Mouse (Mus musculus): ENCODE measurements around the gene Cnnm4.
A peak's percentile ranks its signal among the peaks of the same experiment; 100 is the strongest.

Gene Cnnm4

DNA sequence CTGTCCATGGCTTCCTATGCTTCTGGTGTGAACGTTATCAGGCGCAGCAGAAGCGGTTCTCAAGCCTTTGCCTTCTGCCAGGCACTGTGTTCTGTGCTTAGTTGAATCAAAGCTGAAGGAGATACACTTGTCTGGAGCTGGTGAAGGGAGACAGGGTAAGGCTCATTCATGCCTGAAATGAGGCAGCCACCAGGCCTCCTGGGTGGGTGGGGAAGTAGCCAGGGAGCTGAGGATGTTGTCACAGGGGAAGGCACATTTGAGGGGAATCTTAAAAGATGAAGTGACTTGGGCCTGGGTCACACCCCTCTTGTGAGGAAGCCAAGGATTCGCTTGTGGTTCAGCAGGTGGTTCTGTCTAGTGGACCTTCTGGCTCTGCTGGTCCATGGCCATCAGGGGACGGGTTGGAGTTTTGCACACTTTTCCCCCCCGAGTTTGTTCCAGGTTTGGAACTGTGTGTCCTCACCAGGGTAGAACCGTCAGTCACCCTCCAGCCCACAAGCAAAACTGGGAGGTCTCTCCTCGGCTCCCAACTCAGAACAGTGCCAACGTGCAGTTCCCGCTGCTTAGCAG lies 1.9 kb downstream of the Cnnm4 start:
- no peak for DNase-seq

DNA sequence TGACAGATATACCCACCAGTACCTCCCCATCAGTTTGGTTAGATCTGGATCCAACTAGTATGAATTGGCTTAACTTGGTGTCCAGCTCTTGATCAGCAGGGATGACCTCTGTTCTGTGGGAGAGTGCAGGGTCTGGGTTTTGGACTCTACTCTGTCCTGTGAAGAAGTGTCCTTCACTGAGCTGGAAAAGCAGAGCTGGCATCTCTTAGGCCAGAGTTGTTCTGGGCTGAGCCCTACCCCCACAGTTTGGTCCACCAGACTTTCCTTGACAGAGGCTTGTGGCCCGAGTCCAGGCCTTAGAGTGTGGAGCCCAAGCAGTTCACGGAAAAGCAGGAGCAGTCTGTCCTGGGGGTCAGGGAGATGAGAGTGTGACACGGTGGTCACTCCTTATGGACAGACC lies 3.2 kb downstream of the Cnnm4 start:
- DNase-seq, result no peak

DNA sequence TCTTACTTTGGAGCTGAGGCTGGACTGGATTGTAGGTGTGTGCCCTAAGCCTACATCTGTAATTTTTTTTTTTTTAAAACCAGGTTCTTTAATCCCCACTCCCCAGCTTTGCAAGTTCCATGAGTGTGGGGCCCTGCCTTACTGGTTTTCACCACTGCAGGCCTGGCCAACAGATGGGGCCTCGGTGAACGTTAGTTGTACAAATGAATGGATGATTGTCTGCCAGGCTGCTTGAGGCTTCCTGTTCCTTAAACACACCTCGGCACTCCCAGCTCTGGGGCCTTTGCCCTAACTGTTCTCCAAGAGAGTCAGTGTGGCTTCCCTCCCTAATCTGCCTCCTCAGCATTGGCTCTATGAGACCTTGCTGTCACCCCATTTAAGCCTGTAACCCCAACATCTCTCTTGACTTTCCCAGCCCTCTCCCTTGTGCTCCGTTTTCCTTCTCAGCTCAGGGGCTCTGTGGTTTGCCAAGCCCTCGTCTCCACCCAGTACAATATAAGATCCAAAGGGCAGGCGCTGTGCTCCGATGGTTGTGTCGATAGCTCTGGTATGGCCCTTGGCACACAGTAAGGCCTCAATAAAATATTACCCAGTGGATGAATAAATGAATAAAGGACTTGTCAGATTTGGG lies 4.2 kb downstream of the Cnnm4 start:
- peak; percentile 45 for DNase-seq

DNA sequence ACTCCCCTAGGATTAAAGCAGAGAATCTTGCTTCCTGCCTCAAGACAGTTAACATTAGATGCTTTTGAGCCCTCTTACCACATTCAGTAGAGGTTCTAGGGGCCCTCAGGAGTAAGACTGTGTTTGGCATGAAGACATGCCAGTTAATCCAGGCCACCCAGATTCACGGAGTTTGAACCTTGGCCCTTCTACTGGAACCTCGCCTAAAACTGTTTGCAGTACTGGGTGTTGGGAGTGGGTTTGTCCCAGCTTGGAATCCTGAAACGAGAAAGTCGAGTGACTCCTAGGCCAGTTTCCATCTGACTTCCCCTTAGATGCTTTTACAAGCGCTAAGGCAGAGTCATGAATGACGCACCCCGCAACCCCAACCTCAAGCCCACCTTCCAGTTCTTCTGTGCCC lies 5.0 kb downstream of the Cnnm4 start:
- no peak for DNase-seq

DNA sequence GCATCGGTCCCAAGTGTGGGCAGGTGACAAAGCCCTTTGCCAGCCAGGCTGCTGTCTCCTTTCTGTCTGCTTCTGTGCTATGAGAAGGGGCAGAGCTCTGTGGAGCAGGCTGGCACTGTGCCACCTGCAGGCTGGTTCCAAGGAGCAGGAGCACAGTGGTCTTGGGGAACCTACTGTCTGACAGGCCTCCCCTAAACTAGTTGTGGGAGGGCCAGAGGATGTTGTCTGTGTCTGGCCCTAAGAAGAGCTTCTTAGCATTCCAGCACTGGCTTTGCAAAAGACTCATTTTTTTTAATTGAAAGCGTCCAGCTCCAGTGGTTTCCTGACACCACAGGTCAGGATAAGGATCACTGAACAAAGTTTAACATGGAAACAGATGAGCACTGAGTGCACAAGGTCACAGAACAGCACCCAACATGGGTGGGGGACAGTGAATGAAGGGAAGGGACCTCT lies 6.9 kb downstream of the Cnnm4 start:
- no peak for DNase-seq

DNA sequence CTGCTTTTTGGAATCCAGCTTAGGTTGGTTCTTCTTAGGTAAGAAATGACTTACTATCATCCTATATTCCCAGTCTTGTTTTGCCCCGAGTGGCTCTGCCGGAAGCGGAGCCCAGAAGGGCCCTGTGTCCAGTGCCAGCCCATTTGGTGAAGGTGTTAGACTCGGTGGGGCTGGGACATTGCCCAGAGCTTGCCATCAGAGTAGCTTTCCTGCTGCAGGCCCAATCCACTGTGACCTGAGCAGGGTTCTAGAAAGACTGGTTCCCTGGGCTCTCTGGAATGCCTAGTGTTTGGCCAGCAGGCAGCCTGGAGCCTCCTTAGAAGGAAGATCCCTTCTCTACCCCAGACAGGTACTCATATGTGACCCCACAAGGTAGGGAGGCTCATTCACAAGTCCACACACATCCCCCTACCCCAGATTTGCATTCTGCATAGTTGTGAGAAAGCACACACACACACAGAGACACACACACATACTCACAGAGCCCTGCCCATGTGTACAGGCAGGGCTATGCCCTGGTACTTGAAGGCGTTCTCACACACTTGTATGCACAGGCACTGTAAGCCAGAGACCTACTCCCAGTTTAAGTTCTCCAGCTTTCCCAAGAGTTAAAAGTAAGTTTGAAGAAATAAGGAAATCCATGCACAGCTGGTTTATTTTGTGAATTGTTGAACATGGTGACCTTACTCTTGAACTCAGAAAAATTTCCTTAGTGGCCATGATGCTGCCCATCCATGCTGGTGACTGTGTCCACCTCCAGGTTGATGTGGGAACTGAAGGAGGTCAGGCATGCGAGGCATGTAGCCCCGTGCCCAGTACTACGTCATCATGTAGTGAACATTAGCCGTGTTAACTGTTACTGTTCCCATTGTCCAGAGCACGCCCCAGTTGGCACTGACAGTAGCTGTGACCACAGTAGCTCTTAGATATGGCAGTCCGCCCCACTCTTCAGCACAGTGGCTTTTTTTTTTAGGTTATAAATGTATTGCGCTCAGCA lies 8.8 kb downstream of the Cnnm4 start:
- no peak for DNase-seq

DNA sequence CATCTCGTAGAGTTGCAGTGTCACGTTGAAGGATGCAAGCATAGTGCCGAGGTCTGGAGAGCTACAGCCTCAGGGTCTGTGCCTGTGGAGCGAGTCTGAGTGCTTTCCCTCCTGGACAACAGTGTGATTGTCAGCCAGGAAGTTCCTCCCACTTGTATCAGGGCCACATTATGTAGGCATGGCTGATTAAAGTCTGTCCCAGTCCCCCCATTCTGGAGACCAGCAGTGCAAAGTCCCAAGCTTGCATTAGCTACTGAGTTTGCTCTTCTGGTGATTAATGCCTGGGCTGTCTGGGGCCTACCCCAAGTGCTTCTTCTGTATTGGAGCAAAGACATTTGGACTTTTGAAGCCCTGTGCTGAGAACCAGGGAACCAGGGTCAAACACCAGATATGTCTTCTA lies 12.4 kb downstream of the Cnnm4 start:
- DNase-seq, result no peak

DNA sequence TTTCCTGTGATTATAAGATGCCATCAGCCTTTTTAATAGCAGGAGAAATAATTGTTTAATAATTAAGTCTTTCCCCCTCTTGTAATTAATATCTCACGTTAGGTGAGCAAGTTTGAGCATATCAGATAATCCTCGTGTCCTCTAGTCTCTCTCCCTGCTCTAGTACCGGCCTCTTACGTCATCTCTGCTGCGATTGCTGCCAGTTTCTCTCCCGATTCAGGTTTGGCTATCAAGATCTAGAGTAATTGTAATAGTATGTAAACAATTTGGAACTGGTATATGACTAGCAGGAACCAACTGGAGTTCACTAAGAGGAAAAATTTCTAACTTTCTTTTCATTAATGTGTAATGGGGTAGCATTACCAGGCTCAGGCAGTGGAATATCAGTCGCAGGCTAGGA lies 13.7 kb downstream of the Cnnm4 start:
- DNase-seq, result no peak

DNA sequence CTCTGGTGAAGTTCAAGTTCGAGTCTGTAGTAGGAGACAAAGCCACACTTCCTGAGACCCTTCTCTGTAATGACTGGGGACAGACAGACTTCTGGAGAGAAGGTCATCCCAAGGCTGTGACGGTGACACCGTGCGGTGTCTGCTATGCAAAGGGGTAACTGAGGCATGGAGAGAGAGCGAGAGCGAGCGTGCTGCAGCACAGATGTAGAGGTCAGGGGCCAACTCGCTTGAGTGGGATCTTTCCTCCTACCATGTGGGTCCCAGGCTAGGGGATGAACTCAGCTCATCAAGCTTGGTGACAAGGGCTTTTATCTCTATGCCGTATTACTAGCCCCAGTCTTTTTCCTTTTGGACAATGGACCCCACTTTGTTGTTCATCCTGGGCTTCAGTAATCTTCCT lies 15.7 kb downstream of the Cnnm4 start:
- DNase-seq, result no peak

DNA sequence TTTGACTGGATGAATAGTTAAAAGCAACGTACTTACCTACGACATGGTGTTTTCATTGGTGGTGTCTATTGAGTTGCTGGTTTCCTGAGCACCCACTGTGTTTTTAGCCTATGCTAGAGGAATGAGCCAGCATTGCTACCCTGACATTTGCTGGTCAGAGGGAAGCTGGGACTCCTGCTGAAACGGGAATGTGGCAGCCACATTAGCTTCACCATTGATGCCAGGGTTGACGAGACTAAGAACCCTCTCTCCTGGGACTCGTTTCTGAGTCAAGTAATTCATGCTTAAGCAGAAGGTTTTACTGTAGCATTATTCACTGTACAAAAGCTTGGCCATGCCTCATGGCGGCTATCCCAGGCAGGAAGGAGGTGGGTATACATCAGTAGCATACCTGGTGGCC lies 18.2 kb downstream of the Cnnm4 start:
- DNase-seq, result no peak

DNA sequence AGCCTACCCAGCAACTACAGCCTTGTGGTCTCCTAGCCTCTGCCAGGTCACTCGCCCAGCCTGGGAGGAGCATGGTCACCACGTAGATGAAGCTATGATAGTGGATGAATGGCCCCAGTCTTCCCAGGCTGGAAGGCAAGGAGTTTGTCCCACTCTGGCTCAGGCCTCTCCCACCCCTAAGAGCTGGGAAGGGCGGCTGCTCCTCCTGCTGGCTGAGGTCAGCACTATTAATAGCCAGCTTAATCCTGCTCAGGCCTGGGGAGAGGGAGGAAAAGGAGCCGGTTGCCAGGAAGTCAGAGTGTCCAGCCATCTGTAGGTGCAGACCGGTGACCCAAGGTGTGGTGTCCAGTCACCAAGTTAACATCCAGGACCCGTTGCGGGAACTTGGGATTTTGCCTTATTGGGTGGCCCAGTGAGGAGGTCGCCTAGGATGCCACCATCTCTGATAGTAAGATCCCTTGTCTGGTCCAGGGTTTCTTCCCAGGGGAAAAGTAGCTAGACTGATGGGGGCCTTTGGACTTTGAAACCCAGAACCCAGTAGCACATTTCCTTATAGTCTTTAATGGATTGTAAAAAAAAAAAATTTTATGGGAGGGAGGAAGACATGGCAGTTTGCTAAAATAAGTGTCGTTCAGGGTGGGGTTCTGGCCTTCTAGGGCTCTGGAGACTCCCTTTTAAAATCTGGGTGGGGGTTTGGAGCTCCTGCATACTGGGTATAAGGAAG lies 21.2 kb downstream of the Cnnm4 start:
- DNase-seq, result peak; percentile 71

DNA sequence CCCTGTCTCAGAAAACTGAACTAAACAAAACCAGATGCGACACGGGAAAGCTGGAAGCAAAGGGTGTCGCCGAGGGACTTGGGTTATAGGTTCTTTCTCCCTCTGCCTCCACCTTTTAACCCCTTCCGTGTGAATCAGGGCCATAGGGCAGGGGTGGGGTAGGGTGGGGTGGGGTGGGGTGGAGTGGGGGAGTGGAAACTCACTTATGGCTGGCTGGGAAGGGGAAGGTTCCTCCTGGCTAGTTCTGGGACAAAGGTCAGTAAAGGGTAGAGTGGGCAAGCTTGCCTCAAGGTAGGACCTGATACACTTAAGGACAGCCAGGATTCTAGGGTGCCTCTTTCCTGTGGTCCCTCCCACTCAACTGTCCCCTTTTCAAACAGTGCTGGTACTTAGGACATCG lies 21.9 kb downstream of the Cnnm4 start:
- DNase-seq, result no peak

DNA sequence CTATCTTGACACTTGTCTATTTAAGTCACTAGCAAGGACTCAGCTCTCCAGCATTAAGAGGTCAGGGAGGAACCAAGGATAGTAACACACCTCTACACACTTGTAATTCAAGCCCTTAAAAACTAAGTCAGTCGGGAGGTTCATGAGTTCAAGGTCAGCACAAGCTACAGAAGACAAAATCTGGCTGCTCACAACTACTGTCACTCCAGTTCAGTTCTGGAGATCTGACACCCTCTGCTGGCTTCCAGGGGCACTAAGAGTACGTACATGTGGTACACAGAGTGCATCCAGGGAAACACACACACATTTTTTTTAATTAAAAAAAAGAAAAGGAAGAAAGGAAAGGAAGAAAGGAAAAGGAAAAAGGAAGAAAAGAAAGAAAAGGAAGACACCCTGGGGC lies 25.3 kb downstream of the Cnnm4 start:
- DNase-seq, result no peak

DNA sequence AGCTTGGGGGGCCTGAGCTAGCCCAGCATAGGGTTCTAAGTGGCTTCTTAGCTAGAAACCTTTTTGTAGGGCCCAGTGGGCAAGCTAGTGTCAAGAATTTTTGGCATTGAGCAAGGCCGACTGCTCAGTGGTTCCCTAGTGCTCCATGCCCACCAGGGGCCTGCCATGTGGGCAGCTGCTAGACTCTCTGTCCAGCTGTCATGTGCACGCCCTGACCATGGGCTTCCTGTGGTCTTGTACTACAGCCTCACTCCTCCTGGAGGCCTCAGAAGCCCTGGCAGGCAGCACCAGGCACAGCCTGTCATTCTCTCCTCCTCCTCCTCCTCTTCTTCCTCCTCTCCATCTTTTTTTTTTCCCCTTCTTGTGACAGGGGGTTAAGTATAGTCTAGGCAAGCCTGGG lies 25.9 kb downstream of the Cnnm4 start:
- DNase-seq, result no peak

DNA sequence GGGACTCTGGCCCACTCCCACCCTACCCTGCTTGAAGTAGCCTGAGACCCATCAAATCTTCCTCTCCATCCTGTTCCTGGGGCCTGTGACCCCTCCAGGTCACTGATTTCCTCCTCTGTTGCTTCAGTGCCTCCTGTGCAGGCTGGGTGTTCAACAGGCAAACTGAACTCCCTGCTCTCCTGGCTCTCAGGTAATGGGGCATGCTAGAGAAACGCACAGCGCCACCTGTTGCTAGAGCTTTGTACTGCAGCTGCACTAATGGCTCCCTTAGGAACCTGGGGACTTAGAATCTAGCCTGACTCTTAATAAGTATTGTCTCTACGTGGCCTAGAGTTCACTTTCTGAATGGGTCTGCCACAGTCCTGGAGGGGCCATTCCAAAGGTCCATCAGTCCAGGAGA lies 29.8 kb downstream of the Cnnm4 start:
- peak; percentile 79 for DNase-seq

DNA sequence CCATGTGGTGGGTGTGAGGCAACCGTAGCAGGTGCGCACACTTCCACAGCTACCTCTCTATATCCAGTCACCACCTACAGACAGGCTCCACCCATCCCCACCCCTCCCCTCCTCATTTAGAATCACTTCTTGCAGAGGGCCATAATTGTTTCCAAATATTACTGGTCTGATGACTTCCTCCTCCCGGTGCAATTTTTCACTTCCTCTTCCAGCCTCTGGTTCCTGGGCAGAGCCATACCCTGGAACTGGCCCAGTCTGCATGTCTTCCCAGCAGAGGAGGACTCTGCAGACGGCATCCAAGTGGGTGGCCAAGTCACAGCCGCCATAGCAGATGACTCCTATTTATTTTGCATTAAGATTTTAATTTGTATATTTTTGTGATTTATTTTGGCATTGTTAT lies 36.8 kb downstream of the Cnnm4 start:
- no peak for DNase-seq

DNA sequence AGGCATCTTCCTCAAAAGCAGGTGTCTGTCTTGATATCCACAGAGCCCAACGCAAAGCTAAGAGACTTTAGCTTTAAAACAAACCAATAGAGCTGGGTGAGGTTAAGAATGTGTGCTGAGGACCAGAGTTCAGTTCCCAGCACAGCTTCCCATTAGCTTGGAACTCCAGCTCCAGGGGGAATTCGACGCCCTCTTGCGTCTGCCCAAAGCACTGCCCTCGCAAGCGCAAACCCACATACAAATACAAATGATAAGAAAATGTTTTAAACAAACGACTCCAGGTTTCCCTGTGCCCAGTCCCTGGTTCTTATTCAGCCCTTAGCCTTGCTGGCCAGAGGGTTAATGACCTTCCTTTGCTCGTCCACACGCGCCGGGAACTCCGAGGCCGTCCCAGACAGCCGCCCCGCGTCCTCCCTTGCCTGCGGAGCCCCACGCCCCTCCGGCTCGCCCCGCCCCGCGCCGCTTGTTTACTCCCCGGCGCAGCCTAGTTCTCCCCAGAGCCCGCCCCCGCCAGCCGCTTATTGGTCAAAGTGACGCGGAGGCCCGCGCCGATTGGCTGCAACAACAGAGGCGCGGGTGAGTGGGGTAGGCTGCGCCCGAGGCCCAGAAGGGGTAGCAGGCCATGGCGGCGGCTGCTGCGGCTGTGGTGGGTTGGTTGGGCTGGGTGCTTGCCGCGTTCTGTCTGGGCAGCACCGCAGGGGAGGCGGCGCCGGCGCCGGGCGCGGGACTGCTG lies 40.0 kb downstream of the Cnnm4 start, which contains the start of gene Cnnm3:
TSS of gene Cnnm3 (plus strand) at position 579 of the 733 bp plus-strand sequence.
- peak; percentile 99 for DNase-seq

DNA sequence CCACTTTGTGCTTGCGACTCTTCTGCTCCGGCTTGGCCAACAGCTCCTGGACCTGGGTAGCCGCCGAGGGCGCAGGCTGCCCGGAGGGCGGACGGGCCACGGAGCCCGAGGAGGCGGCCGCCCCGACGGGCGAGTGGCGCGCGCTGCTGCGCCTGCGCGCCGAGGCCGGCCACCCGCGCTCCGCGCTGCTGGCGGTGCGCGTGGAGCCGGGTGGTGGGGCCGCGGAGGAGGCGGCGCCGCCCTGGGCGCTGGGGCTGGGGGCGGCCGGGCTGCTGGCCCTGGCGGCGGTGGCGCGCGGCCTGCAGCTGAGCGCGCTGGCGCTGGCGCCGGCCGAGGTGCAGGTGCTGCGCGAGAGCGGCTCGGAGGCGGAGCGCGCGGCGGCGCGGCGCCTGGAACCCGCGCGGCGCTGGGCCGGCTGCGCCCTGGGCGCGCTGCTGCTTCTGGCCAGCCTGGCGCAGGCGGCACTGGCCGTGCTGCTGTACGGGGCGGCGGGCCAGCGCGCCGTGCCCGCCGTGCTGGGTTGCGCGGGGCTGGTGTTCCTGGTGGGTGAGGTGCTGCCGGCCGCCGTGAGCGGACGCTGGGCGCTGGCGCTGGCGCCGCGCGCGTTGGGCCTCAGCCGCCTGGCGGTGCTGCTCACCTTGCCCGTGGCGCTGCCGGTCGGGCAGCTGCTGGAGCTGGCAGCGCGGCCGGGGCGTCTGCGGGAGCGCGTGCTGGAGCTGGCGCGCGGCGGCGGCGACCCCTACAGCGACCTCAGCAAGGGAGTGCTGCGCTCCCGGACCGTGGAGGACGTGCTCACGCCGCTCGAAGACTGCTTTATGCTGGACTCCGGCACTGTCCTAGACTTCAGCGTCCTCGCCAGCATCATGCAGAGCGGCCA lies 40.9 kb downstream of the Cnnm4 start:
- peak; percentile 75 for DNase-seq

DNA sequence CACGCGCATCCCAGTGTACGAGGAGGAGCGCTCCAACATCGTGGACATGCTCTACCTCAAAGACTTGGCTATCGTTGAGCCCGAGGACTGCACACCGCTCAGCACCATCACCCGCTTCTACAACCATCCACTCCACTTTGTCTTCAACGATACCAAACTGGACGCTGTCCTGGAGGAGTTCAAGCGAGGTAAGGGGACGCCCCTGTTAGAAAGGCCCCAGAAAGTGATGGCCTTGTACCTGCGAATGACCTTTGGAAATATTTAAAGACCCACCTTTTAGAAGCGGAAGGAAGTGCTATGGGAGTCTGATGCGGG lies 41.5 kb downstream of the Cnnm4 start:
- DNase-seq, result no peak

DNA sequence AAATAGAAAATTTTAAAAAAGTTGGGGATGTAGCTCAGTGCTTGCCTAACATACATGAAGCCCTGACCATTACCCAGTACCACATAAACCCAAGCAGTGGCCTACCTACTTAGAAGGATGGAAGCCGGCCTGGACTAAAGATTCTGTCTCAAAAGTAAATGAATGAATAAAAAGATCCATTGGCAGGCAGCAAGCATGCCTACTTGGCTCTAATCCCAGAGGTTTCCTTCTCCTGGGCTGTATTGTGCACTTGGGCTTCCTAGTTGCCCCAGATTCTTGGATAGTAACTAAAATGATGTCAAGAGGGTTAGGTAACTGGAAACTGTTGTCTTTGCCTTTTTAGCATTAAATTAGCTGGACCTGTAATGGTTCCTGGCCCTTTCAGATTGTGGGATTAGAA lies 41.9 kb downstream of the Cnnm4 start:
- DNase-seq, result no peak

DNA sequence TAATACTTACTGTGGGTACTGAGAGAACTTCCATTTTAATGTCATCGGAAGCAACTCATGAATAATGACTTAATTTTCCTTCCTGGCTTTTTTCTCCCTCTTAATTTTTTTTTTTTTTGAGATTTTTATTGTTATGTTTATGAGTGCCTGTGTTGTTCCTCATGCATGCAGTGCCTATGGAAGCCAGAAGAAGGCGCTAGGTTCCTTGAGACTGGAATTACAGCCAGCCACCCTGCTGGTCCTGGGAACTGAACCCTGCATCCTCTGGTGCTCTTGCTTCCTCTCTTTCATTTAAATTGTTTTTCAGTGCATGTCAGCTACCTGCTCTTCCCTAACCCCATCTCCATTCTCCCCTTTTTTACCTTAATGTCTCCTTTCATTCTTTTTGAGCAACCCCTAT lies 42.3 kb downstream of the Cnnm4 start:
- peak; percentile 63 for DNase-seq

DNA sequence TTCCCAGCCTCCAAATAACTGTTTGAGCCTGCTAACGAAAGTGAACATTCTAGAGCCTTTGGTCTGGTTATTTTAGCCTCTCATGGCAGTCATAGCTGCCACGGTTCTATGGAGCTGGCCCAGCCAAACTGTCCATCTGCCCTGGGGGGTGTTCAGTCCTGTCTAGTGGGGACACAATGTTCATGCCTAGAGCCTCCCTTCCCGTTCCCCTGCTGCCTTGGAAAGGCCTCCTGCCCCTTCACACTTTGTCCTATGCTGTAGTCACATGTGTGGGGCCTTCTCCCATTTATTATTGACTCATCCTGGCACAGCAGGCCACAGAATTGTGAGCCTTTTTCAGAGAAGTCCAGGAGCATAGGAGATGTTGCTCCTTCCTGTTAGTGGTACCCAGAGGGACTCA lies 46.8 kb downstream of the Cnnm4 start:
- no peak for DNase-seq

Measured in embryo, embryonic 11 days (tissue).